Mouse (Mus musculus) erythroid progenitor cell, adult 5-6 weeks (primary cell): ENCODE data around the gene Syne1. TPM values are rescaled to one million over a fixed set of nuclear protein-coding genes. Genes with fewer than 3 reads are reported as not detected.

ENCODE experiments used
- ATAC-seq: replicated peaks from 2 replicates; pipeline ENCODE4 v1.8.0; 2016; ENCODE audit warnings: moderate number of reproducible peaks, mild to moderate bottlenecking, moderate TSS enrichment, inconsistent platforms; ENCODE audit not compliant: poor library complexity, low FRiP score, severe bottlenecking
- total RNA-seq, 2 experiments: library from RNA; stranded (forward) in 1 of 2; stranded (reverse) in 1 of 2; fragments of 150-400 nt in 1 of 2; fragments of 186-747, 209-891 nt in 1 of 2; gene quantifications; 2 replicates each; pipeline versions ENCODE4 v1.2.3 to v1.2.4; 2015 to 2017; ENCODE audit warnings: low replicate concordance in 2 of 2

Syne1 gene
- total RNA-seq, 2 experiments from 2014 or later: 36.0 to 49.8 TPM

DNA sequence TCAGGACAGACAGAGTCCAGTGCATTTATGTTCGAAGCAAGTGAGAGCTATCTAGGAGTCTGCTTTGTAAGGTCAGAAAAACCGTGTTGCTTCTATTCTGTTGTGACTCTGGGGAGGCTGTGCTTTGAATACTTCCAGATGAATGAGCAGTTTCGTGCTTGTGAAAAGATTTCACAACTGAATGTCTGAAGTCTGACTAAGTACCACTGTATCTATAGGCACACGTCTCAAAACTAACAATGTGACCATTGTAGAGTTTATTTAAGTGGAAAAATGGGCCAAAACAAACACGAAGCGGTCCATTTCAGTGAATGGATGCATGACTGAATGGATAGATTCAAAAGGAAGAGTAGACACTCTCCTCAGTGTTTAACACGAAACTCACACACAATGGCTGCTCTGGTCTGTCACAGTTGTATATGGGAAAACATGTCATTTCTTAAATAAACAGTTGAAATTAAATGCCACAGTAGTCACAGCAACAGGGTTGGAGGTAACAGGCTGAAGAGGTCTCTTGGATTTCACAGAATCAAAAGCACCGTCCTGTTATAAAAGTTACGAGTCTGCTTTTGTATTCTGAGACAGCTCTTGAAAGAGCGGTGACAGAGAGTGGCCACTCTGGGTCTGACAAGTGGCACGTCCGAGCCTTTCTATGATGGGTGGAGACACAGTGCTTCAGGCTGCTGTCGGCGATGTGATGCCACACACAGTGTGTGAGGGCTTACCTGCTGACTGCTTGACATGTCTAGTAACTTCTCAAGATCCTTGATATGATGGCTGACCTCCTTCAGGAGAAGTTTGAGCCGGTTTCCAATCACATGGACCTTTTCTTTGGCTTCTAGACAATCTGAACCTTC is 518.9 kb downstream of the Syne1 start:
- no peak for ATAC-seq

DNA sequence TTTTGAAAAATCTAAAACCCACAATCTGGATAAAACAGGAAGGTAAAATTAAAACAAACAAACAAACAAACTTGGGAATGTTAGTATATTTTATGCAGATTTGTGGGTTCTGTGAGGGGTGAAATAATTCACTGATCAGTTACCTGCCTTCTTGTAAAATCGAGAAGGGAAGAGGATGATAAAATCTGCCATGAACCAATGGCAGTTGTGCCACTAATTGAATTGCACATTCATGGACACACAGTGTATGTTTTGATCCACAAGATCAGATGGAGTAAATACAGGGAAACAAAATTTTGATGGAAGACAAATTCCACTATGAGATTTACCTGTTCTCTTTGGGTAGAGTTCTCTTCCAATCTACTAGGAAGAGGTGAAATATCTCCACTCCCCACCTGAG is 521.4 kb downstream of the Syne1 start:
- no peak for ATAC-seq

DNA sequence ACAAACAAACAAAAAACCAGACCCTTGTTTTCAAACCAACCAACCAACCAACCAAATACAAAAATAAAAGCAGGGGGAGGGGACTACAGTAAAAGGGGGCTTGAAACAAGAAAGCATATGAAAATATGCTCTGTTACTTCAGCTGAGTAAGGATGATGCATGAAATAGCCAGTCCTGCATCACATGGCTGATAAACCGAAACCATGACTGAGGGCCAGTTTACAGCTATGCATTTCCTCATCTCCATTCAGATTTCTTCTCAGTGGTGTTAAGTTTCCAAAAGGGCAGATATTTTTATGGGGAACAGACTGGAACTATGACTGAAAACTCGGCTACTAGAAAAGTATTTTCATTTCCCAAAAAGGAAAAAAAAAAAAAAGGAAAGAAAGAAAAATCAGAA is 522.1 kb downstream of the Syne1 start:
- ATAC-seq: no peak

DNA sequence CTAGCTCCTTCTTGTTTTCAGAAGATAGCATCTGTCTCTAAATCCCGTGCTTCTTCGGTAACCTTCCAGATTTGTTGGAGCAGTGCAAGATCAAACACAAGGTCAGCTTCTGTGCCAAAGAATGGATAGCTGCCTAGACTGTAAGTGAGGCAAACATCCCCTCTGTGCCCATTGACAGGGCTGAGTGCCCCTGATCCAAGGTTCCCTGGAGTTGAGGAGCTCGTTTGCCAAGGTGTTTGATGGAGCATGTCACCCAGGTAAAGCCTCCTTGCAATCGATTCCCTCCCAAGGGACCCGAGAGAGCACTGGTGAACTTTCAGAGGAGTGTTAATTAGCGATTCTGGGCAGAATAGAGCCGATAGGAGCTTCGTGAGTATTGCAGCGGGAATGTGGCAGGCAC is 523.0 kb downstream of the Syne1 start:
- no peak for ATAC-seq

DNA sequence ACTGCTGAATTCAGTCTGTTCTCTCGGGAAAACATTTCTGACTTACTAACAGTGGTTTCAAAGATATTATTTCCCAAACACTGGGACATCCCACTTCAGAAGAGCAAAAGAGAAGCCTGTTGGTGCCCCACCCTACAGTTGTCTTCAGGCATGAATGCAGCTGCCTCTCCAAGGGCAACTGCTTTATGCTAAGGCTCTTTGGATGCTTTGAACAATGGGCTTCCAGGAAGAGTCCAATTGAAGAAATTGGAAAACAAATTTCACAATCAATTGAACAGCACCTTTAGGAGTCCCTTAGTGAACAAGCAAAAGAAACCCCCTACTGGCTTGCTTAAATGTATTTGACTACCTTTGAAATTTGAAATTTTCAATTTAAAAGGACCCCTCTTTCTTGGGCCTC is 524.1 kb downstream of the Syne1 start:
- ATAC-seq: no peak

DNA sequence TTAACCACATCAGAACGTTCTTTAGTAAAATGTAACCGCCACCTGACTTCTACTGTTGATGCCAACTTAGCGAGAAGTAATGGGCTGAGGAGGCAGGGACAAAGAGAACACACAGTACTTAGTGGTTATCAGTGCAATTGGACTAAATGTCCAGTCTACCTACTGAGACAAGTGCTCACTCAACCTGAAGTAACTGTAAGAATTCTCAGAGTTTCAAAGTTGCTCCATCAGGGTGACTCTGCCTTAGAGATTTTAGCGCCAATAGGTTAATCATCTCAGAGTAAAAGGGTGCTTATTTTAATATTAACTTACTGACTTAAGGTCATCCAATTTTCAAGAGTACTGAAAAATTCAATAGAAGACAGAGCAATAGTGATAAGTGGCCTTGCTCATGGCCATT is 525.4 kb downstream of the Syne1 start:
- ATAC-seq: no peak

DNA sequence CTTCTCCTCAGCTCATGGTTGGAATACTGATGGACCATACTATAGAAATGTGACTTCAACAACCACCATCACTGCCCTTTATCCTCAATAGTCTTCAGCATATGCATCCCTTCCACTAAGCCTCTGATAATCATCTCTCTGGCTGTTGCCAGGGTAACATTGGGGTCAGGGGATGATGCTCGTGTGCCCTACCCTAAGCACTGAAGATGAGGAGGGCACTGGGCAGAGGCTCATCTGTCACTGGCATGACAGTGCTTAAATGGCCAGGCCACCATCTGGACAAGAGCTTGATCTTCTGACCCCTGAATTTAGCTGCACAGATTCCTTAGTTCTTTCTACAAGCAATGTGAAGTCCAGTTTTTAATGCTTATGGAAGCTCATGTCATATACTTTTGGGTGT is 534.1 kb downstream of the Syne1 start:
- no peak for ATAC-seq

DNA sequence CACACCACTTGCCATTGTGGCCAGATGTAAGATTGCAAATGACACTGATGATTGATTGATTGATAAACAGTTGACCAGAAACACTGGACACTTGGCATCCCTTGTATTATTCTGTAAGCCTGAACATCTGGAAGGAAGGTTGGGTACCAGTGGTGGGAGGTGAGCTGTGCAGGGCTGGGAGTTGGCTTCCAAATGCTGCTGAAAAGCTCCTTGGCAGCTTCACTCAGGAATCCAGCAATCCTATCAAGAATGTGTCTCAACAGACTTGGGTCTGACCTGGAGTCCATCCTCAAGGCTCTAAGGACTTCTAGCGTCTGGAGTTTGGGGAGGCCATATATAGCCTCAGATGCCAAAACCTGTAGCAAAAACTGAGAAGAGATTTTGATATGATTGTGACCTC is 536.3 kb downstream of the Syne1 start:
- no peak for ATAC-seq

DNA sequence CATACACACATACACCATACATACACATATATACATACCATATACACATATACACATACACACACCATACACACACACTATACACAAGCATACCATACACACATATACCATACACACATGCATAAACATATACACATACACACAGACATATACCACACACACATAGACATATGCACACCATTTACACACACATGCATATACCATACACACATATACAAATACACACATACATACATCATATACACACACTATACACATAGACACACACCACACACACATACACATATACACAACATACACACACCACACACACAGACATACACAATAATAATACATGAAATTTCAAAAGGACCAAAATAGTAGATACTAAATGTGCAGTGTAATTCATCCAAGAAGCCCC is 539.3 kb downstream of the Syne1 start:
- no peak for ATAC-seq

DNA sequence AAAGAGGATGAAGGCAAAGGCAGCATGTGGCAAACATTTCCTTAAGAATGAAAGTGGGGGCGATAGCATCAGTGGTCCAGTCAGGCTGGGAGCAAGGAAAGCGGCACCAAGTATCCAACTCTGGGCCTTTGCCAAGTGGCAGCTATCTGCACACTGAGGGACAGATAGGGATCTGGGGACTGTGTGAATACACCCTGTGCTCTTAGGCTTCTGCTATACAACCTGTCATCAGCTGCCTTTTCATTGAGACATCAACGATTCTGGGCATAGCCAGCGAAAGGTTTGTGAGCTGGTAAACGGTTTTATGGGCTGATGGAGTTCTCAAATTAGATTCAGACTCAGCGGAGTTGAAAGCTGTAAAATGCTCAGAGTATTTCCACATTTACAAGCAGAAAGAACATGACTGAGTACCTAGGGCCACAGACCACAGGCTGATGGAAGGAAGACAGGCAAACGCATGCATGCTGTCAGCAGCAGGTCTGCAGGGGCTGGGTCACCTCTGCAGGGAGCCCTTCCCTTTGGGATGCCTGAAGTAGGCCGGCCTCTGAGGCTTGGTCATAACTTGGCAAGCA is 542.4 kb downstream of the Syne1 start:
- no peak for ATAC-seq

DNA sequence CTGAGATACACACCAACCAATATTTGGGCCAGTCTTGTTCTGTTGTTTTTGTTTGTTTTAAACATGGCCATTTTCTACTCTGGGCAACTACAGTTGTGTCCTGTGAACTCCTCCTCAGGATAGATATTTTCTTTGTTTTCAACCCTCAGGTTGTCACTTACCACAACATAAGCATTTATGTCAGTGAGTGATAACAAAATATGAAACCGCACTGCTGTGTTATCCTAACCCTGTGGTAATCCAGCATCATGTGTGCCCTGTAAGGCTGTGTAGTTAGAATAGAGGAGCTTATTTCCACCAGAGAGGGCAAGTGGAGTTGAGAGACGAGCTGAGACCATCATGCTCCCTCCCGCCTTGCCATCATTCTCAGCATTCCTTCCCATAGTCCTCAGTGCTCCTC is 554.7 kb downstream of the Syne1 start:
- ATAC-seq: no peak

DNA sequence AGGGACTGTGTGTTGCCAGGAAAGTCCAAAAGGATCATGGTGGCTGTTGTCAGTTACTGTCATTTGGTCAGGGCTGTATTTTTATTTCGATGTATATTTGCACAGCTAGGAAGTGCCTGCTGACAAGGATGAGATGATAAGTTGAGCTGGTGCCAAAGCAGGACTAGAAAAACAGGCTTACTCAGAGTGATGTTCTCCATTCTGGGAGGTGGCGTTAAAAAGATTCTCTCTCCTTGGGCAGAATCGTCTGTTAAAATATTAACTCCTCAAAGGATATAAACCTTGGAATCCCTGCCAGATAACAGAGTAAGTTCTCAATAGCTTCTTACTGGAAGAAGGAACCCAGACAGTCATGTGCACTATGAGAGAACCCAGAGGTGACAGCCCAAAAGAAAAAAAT is 557.5 kb downstream of the Syne1 start:
- ATAC-seq: no peak

DNA sequence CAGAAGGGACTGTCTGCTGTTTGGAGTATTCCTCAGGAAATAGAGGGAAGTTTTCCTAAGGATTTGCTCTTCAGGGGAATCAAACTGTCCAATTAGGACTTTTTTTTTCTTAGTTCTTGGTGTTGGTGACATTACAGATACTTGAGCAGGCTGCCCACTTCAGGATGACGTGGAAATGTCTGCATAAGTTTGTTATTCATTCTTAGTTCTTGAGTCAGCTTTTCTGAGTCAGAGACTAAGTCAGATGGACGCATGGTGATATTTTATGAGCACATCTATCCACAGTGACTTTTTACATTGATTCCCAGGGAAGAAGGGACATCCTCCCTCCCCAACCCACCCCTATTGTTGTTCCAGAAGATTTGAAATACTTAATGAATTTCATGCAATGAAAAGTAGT is 567.4 kb downstream of the Syne1 start:
- ATAC-seq: no peak

DNA sequence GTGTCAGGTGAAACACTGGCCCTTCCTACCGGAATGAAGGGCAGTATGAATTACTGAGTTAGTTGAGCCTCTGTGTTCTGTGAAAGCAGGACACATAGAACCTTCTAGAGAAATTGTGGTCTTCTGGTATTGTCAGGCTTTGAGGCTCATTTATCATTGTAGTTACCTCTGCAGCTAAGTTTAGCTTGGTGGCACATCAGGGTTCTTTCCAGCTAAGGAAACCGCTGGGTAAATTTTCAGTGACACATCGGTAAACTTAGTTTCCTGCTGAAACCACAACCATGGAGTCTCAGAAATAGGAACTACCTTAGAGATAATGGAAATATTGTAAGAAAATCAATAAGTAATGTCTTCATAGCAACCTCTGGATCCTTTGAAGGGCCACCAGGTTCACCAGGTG is 573.9 kb downstream of the Syne1 start:
- ATAC-seq: no peak

DNA sequence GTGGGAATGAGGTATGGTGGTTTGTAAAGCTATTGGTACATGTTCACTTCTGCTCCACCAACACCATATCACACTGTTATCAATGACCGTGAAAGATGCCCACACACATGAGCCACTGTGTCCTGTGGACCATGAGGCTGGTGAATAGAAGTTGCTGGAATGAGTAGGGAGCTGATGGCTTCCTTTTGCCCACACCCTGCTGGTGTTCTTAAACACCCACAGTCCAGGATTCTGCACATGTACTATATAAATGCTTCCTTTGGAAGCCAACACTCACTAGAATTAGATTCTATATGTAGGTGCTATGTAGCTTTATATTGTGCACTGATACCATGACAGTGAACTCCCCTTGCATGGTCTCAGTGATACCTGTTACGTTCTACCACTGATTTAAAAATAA is 574.7 kb downstream of the Syne1 start:
- ATAC-seq: no peak

DNA sequence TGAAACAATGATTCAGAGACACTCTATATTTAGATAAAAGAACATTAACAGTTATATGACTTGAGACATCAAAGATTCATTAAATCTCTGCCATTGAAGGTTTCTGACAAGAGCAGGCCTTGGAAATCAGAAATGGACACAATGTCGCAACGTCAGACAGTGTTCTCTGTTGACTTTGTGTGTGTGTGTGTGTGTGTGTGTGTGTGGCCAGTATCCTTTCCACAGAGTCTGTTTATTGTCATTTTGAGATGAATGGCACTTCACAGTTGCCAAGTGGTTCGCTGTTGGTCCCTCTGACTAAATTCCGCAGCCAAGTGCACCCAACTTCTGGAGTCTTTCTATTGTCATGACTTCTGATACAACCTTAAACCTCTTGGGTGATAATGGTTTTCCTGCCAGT is 577.0 kb downstream of the Syne1 start:
- no peak for ATAC-seq

DNA sequence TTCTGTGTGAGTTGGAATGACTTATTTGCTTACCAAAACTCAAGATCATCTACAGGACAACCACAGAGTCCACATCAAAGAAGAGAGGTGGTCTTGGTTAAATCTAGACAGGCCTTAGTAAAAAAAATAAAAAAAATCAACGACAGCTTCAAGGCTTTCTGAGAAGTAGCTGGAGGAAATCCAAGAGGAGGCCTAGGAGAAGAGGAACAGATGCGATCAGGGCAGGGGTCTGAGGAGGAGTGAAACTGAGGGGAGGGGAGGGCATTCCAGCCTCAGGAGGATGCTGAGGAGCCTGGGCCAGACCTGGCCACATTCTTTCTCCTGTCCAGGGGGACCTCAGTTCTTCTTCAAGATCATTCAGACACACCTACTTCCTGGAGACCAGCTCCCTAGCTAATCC is 579.3 kb downstream of the Syne1 start:
- ATAC-seq: no peak

DNA sequence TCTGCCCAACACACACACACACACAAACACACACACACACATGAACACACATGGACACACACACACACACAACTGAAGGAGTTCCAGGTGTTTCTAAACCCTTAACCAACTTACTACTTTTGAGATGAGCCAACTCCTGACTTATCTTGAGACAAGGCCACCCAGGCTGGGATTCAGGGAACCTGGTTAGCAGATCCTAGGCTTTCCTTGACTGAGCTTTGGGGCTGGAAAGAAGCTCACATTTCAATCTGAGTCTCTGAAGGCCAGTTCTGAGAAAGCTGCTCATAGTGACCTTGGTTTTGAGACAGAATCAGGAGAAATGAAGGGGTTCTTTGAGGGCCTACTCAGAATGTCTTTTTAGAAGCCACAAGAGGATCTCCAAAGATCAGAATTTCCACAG is 579.7 kb downstream of the Syne1 start:
- ATAC-seq: no peak

DNA sequence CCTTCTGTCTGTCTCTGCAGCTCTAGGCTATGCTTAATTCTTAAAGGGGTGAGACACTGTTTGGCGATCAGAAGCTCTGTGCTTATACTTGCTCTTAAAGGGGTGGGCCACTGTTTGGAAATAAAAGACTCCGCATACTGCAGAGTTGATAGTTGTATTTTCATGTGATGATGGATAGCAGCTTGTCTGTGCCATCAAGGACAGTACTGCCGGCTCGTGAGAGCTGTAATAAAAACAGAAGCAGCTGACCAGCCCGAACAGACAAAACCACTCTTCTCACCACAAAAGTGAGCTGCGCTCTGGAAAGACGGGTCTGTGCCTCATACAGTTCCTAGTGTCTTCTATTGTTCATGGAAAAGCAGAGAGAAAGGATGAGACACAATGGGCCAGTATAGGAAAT is 580.1 kb downstream of the Syne1 start:
- ATAC-seq: no peak
